Mouse (Mus musculus) right cerebral cortex, postnatal 10 days (tissue): Measurements from ENCODE around the gene Amfr.

Experiments
- DNase-seq, 2 experiments: peaks; one replicate each; pipeline ENCODE4 v3.0.0; 2021; ENCODE audit warnings: low spot score in 2 of 2

Amfr gene

DNA sequence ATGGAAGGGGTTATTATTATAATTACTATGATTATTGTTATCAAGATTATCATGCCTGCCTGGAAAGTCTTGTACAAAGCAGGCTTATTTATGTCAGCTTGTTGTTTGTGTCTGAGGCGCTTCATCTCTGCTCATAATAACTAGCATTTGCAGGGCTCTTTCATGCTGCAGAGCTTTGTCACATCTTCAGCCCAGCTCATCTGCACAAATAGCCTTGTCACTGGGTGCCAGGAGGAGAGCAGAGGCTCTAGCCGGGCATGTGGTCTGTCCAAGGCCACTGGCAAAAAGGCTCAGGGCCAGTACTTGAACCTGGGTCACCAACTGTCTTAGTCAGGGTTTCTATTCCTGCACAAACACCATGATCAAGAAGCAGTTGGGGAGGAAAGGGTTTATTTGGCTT, 79.4 kb downstream of the Amfr start:
- peak in 1 of 2 experiments; percentile 26 for DNase-seq

DNA sequence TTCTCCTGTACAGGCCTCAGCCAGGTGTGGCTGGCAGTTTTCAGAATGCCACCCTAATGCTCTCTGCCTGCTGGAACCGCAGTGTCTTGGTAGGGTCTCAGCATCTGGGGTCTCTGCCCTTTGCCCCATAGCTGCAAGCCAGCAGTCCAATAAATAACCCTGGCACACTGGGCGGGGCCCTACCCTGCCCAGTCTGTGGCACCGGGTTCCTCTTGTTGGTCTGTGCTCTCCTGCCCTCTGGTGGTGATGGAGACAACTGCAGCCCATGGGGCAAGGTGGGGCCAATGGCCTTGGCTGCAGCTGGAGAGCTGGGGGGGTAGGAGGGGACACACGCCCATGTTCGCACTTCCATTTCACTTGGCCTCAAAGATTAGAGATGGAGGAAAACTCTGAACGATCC, 79.8 kb downstream of the Amfr start:
- peak; percentile 83 to 85 for DNase-seq

DNA sequence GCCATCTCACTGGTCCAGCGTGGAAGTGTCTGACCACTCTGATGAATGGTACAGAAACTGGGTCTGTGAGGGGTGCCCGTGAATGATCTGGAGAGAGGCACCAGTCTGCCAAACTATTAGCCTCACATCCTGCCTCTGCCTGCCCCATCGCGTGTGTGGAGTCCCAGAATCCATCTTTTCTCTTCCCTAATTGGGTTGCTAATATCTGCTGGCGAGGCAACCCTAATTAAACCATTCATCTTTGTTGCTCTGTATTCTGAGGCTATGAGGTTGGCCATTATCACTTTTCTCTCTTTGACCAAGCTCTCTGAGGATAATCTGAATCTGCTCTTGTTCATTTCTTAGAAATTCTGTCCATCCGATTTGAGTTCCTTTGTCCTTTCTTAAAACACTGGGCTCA, 81.3 kb downstream of the Amfr start:
- peak; percentile 64 to 80 for DNase-seq

DNA sequence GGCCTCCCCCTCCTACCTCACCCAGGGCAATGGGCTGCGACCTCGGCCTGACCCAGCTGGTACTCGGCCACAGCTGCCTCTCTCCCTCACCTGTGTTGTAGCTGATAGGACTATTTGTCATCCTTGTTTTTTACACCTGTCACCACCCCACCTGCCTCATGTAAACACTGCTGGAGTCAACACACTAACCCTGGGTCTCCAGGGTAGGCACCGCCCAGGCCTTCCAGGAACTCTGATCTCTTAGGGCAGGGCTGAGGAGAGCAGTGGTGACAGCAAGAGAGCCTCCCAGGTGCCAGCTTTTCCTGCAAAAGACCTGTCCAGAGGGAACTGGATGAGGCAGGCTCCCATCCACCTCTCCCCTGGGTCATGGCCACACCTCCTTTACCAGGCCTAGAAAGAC, 83.4 kb downstream of the Amfr start:
- DNase-seq, result peak in 1 of 2 experiments; percentile 30

DNA sequence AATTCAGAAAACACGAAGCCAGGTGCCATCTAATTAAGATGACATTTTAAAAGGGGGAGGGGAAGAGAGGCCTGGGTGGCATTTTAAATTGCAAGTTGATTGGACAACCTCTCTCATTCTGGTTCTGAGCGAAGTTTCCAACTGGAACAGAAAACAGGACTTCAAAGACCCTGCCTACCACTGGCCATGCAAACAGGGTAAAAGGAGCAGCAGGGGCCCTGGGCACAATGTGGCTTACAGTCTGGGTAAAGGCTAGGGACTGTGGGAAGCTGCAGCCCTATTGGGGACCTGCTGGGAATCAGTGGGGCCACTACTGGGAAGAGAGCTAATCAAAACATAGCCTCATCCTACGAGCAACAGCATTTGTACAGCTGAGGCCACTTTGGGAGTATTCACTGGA, 87.1 kb downstream of the Amfr start:
- DNase-seq, result peak in 1 of 2 experiments; percentile 64

DNA sequence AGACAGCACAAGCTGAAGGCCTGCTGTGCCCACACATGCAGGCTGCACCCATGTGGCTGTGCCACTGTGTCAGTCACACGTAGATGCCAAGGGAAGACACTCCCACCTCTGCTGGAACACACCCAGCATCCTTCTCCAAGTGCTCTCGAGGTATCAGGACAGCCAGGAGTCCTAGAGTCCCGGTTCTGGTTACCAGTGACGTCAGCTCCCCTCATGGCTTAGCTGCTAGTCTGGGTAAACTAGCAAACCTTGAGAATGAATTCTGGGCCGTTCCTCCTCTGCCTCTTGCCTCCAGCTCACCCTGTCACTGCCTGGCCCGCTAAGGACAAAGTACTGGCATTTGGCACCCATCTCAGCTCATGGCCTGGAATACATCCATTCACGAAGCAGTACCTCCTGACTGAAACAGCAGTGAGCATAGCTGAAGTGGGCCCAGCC, 88.7 kb downstream of the Amfr start:
- peak in 1 of 2 experiments; percentile 70 for DNase-seq
